Mouse (Mus musculus): ENCODE data around the gene Atp7b. TPM values are rescaled to one million over a fixed set of nuclear protein-coding genes. Genes with fewer than 3 reads are reported as not detected.
A peak's percentile ranks its signal among the peaks of the same experiment; 100 is the strongest.

Gene Atp7b
- 0.65 and 0.83 TPM in 2 replicates for polyA plus RNA-seq (2015; fragmentation: Nextera tagmentation; extraction: Ambion mirVana)

DNA sequence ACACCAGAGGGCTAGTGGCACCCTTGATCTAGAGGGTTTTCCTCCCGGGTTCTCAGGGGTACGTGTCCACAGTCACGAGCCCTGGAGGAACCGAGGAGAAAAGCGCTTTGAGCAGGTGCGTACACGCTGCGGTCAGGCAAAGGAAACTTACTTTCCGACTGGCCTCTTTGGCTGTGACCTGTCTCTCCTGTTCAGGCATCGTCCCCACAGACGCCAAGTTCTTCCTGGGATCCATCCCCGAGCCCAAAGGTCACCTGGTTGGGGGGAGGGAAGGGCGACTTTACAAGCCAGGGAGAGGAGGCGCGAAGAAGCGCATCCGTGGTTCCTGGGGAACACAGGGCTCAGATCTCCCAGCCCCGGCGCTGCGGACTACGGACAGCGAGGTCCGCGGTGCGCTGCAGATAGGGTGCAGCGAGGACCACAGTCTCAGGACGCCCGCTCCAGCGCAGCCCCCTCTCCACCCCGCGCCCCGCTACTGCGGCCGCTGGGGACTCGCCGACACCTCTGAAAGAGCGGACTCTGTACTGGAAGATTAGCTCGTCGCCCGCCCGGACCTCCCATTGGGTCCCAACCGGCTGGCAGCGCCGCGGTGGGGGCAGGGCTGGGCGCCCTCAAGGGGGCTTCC lies at the start of gene Atp7b:
Gene Atp7b (minus strand): TSS at position 485 of the 625 bp plus-strand sequence.
- Histone ChIP-seq H3K27me3 (peaks cover 36% of the 10 kb centered on the region), H3K4me2 (replicated peaks) (peak within 1 kb of the TSS; percentile 92), H3K36me3 (peaks cover 17% of the 10 kb centered on the region), H3K4me1 (peaks cover 9% of the 10 kb centered on the region; the same call in 1 of the 2 replicates), H3K9me3 (no peaks in the 10 kb centered on the region), H3K4me3 (peak within 1 kb of the TSS; percentile 75), H3K27ac (no peak within 1 kb of the TSS), H3K9ac (peak within 1 kb of the TSS; percentile 69)
- 0% methylated on average over 37 of the region's 46 CpGs for WGBS
- ATAC-seq (ENCODE audit: low FRiP score, low read depth): peak; percentile 88

DNA sequence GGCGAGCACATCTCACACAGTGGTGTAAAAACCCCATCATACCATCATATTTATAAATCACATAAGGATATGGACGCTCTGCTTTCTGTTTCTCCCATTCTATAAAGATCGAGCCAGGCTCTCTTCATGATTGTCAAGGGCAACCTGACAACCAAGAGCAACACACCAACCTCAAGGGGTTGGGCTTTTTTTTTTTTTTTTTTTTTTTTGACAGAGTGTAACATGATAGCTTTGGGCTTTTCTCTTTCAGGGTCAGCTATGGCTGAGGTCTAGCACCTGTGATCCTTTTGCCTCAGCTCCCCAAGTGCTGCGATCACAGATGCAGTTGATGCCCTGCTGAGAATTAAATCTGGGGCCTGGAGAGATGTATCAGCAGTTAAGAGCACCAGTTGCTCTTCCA lies 46.9 kb upstream of the Atp7b start:
- H3K27ac ChIP-seq: no peak overlapping the region
- H3K4me2 ChIP-seq (replicated peaks): no peak overlapping the region
- no peaks in the 10 kb centered on the region for H3K9me3 ChIP-seq
- H3K27me3 ChIP-seq: no peaks in the 10 kb centered on the region
- H3K9ac ChIP-seq: no peak overlapping the region
- H3K36me3 ChIP-seq: no peaks in the 10 kb centered on the region
- no peak overlapping the region for H3K4me3 ChIP-seq
- 72% methylated on average over 4 of the region's 4 CpGs for WGBS
- no peaks in the 10 kb centered on the region for H3K4me1 ChIP-seq
- no peak for ATAC-seq (ENCODE audit: low FRiP score, low read depth)

DNA sequence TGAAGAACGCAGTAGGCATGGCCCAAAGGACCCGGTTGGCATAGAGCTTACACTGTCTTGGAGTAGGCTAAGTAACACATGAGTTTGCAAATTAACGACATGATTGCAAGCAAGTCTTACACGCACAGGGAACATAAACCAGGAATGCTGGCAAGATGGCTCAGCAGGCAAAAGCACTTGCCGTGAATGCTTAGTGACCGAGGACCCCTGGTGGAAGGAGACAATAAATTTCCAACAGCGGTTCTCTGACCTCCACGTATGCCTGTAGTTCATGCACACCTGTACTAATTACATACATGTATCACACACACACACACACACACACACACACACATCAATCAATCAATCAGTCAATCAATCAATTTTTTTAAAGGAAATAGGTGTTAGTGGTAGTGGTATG lies 31.5 kb upstream of the Atp7b start:
- H3K4me3 ChIP-seq: no peak overlapping the region
- no peak overlapping the region for H3K9ac ChIP-seq
- H3K9me3 ChIP-seq: no peaks in the 10 kb centered on the region
- no peak overlapping the region for H3K27ac ChIP-seq
- H3K27me3 ChIP-seq: no peaks in the 10 kb centered on the region
- H3K4me2 ChIP-seq (replicated peaks): no peak overlapping the region
- no peaks in the 10 kb centered on the region for H3K4me1 ChIP-seq
- ATAC-seq (ENCODE audit: low FRiP score, low read depth): no peak
- WGBS: 41% methylated on average over 8 of the region's 8 CpGs
- no peaks in the 10 kb centered on the region for H3K36me3 ChIP-seq

DNA sequence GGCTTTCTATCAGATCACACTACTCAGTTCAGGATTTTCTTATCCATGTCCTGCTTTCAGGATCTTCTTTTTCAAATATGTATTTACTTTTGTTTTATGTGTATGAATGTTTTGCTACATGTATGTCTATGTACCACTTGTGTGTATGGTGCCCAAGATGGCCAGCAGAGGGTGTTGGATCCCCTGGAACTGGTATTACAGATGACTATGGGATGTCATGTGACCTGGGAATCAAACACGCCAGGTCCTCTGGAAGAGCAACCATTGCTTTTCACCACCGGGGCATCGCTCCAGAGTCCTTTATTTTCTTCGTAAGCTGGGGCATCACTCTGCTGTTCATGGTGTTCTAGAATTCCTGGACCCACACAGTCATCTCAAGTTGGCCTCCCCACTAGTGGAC lies 29.1 kb upstream of the Atp7b start:
- Histone ChIP-seq H3K27me3 (no peaks in the 10 kb centered on the region), H3K27ac (no peak overlapping the region), H3K9me3 (no peaks in the 10 kb centered on the region), H3K36me3 (no peaks in the 10 kb centered on the region), H3K4me1 (no peaks in the 10 kb centered on the region), H3K4me3 (no peak overlapping the region), H3K9ac (no peak overlapping the region), H3K4me2 (replicated peaks) (no peak overlapping the region)
- 84% methylated on average over 4 of the region's 4 CpGs for WGBS
- no peak for ATAC-seq (ENCODE audit: low FRiP score, low read depth)

DNA sequence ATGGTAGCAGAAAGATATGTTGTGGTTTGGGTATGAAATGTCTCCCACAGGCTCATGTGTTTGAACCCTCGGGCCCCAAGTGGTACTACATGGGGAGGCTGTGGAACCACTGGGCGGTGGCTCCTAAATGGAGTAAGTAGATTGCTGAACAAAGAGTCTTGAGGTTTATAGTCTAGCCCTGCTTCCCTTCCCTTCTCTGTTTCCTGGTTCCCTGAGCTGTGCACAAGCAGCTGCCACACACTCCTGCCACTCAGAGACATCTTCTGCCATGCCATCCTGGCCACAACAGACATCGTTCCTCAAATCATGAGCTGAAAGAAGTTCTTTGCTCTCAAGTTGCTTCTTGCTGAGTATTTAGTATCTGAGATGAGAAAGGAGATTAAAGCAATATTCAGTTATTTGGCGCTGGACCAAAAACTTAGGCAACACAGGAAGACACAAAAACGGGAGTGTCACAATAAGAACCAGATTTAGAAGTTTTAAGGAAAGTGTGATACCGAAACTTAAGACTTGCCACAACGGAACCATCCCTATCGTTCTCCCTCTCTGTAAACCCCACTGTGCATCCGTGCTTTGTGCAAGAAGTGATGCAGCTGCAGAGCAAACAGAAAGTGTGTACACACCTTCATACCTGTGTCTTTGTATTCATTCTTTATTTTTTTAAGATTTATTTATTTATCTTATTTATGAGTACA lies 19.4 kb upstream of the Atp7b start:
- ATAC-seq (ENCODE audit: low FRiP score, low read depth): no peak
- Histone ChIP-seq H3K36me3 (no peaks in the 10 kb centered on the region), H3K4me3 (no peak overlapping the region), H3K27me3 (no peaks in the 10 kb centered on the region), H3K4me1 (no peaks in the 10 kb centered on the region), H3K9ac (no peak overlapping the region), H3K27ac (no peak overlapping the region), H3K9me3 (no peaks in the 10 kb centered on the region), H3K4me2 (replicated peaks) (no peak overlapping the region)
- 83% methylated on average over 9 of the region's 9 CpGs for WGBS

DNA sequence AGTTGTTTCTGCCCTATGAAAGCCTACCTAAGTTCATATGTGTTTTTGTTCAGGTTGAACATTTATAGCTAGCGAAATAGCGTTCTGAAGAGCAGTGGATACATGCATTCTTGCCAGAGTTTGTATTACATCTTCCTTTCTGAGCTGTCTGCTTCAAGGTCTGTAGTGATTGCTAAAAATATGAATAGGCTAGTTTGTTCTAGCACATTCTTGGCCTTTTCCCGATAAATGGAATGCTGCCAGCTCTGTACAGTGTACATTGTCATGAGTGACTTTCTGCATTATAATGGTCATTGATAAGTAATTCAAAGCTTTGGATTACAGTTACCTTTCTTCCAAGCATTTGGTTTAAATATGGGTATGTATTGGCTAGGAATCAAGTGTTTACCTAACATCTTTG lies 1.0 kb upstream of the Atp7b start:
- Histone ChIP-seq H3K4me1 (peaks cover 9% of the 10 kb centered on the region; the same call in 1 of the 2 replicates), H3K36me3 (peaks cover 29% of the 10 kb centered on the region), H3K27me3 (peaks cover 36% of the 10 kb centered on the region), H3K9me3 (peaks cover 11% of the 10 kb centered on the region; the same call in 1 of the 2 replicates), H3K4me3 (peak overlapping the region; percentile 75), H3K4me2 (replicated peaks) (peak overlapping the region; percentile 92), H3K9ac (peak overlapping the region; percentile 56; the same call in 1 of the 2 replicates), H3K27ac (no peak overlapping the region)
- no peak for ATAC-seq (ENCODE audit: low FRiP score, low read depth)
- WGBS: 4% methylated on average over 3 of the region's 3 CpGs

DNA sequence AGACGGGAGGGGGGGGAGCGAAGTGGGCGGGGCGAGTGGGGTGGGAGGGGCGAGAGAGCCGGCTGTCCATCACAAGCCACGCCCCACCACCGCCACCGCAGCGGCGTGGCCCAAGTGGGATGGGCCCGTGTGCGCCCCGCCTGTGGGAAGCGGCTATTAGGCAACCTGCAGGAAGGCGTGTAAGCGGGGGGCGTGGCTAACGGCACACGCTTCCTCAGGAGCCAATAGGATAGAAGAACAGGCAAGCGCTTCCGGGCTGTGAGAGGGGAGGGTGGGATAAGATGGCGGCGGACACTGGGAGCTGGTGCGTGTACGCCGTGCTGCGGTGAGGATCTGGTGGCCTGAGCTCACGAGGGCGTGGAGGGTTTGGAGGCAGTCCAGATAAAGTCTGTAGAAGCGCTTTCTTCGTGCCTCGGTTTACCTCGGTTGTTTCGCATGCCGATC lies 363 bp upstream of the Atp7b start, which contains the start of gene Alg11:
Gene Alg11 (plus strand): TSS at position 276 of the 444 bp plus-strand sequence.
- Histone ChIP-seq H3K4me2 (replicated peaks) (peak within 1 kb of the TSS; percentile 92), H3K4me3 (peak within 1 kb of the TSS; percentile 75), H3K36me3 (peaks cover 23% of the 10 kb centered on the region), H3K9ac (peak within 1 kb of the TSS; percentile 69), H3K4me1 (peaks cover 9% of the 10 kb centered on the region; the same call in 1 of the 2 replicates), H3K9me3 (peaks cover 5% of the 10 kb centered on the region; the same call in 1 of the 2 replicates), H3K27ac (no peak within 1 kb of the TSS), H3K27me3 (peaks cover 36% of the 10 kb centered on the region)
- WGBS: 1% methylated on average over 32 of the region's 36 CpGs
- ATAC-seq (ENCODE audit: low FRiP score, low read depth): peak; percentile 100

DNA sequence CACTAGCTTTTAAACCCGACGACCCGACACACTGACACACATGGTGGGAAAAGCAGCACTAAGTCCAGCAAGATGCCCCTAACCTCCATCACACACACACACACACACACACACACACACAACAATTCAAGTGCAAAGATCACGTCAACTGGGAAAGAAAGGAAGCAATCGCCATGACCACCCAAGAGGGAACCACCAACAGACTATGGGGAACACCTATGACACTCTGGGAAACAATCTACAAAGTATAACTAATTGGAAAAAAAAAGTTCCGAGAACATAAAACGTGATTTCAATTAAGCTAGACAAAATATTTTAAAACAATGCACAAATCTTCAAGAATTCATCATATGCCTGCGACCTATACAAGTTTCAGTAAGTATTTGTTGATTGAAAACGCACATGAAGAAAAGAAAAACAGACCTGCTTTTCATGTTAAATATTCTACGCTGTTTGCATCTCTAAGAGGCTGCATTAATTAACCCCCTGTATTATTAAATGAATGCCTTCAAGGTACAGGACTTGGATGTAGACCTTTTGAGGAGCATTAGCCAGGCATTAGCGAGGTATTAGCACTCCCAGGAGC lies 859 bp downstream of the Atp7b start:
- peaks cover 36% of the 10 kb centered on the region for H3K27me3 ChIP-seq
- H3K4me3 ChIP-seq: peak overlapping the region; percentile 75
- 46% methylated on average over 11 of the region's 11 CpGs for WGBS
- H3K36me3 ChIP-seq: peaks cover 12% of the 10 kb centered on the region
- no peak for ATAC-seq (ENCODE audit: low FRiP score, low read depth)
- peaks cover 9% of the 10 kb centered on the region; the same call in 1 of the 2 replicates for H3K4me1 ChIP-seq
- no peaks in the 10 kb centered on the region for H3K9me3 ChIP-seq
- H3K9ac ChIP-seq: peak overlapping the region; percentile 69; the same call in 1 of the 2 replicates
- H3K27ac ChIP-seq: no peak overlapping the region
- peak overlapping the region; percentile 92 for H3K4me2 ChIP-seq (replicated peaks)

DNA sequence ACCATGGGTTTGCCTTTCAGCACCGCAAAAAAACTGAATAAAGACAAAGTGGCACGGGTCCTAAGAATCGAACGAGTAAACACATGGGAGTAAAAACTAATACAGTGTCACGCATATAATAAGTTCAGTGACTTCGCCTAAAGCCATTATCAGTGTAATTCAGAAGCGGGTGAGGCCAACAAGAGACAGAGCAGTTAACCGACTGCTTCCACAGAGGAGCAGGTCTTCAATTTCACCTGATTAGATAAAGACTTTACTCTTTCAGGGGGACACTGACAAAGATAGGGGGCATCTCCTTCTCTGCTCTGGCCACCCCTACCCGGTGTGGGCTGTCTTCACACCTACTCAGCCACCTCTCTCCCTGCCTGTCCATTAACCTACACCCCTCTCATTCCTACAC lies 1.7 kb downstream of the Atp7b start:
- no peak overlapping the region for H3K9ac ChIP-seq
- no peak overlapping the region for H3K27ac ChIP-seq
- H3K9me3 ChIP-seq: no peaks in the 10 kb centered on the region
- 79% methylated on average over 9 of the region's 9 CpGs for WGBS
- peaks cover 36% of the 10 kb centered on the region for H3K27me3 ChIP-seq
- H3K4me3 ChIP-seq: no peak overlapping the region
- H3K36me3 ChIP-seq: peaks cover 5% of the 10 kb centered on the region
- ATAC-seq (ENCODE audit: low FRiP score, low read depth): no peak
- peaks cover 9% of the 10 kb centered on the region; the same call in 1 of the 2 replicates for H3K4me1 ChIP-seq
- H3K4me2 ChIP-seq (replicated peaks): no peak overlapping the region

DNA sequence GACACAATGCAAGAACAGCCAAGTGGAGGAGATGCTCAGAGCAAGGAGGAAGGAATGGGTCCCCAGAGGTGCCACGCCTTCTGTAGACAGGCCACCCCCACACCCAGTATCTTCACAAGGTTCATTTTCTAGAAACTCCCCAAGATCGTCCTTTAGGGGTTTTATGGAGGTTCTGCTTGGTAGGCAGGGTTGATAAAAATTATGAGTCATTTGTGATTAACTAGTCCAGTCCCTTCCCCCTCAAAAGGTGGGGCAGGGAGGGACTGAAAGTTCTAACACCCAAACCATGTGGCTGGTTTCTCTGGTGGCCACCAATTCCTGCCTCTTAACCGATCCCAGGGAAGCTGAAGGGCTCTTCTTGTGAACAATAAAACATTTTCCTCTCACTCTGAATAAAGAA lies 3.3 kb downstream of the Atp7b start:
- WGBS: 76% methylated on average over 3 of the region's 3 CpGs
- Histone ChIP-seq H3K4me3 (no peak overlapping the region), H3K27ac (no peak overlapping the region), H3K4me1 (peaks cover 9% of the 10 kb centered on the region; the same call in 1 of the 2 replicates), H3K4me2 (replicated peaks) (no peak overlapping the region), H3K27me3 (peaks cover 36% of the 10 kb centered on the region), H3K9ac (no peak overlapping the region), H3K36me3 (no peaks in the 10 kb centered on the region), H3K9me3 (no peaks in the 10 kb centered on the region)
- no peak for ATAC-seq (ENCODE audit: low FRiP score, low read depth)

DNA sequence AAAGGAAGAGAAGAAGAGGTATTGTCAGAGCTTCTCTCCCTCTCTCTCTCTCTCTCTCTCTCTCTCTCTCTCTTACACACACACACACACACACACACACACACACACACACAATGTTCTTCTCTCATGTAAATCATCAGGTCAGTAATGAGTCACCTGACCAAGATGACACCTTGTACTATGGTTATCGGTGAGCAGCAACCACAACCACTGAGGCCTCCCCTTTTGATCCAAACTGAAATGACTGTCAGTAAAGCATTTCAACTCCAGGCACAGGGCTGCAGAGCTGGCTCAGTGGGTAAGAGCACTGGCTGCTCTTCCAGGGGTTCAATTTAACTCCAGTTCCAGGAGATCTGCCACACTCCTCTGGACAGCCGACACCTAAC lies 4.6 kb downstream of the Atp7b start:
- Histone ChIP-seq H3K9ac (no peak overlapping the region), H3K4me1 (0 out of 2 replicates have a peak, but pooled peaks cover 4% of the 10 kb centered on the region), H3K9me3 (no peaks in the 10 kb centered on the region), H3K4me2 (replicated peaks) (no peak overlapping the region), H3K36me3 (no peaks in the 10 kb centered on the region), H3K4me3 (no peak overlapping the region), H3K27ac (no peak overlapping the region), H3K27me3 (peaks cover 36% of the 10 kb centered on the region)
- WGBS: 93% methylated on average over 2 of the region's 2 CpGs
- ATAC-seq (ENCODE audit: low FRiP score, low read depth): no peak
